Mouse (Mus musculus) MEL (cell line): ENCODE measurements at regions not wholly inside any gene's neighbourhood (a gene's known extent, or its start where the extent isn't known, plus 50 kb on each side); places are given as distances from the start of the nearest gene placed in this dataset.

Experiments used
- DNase-seq: peaks from one replicate; pipeline ENCODE4 v3.0.0; 2011; ENCODE audit warnings: low read depth, low spot score
- H3K27ac ChIP-seq: 2 replicates; pipeline ENCODE4 v1.5.1; 2012; ENCODE audit warnings: low read depth, mild to moderate bottlenecking, control low read depth, low read length, moderate library complexity; ENCODE audit not compliant: control insufficient read depth
- H3K27me3 ChIP-seq, 2 experiments: fragments of 150-350 bp in 1 of 2; sonication (generic) in 1 of 2; 2 replicates each; pipeline ENCODE4 v1.6.1; 2012; ENCODE audit warnings: low read length in 2 of 2, mild to moderate bottlenecking in 2 of 2, improper control_type of control experiment in 1 of 2, moderate library complexity in 1 of 2; ENCODE audit not compliant: insufficient read depth in 2 of 2, control insufficient read depth in 1 of 2
- H3K36me3 ChIP-seq, 2 experiments: 2 replicates each; pipeline ENCODE4 v1.6.1; 2012 to 2014; ENCODE audit warnings: low read length in 2 of 2, improper control_type of control experiment in 1 of 2, inconsistent platforms in 1 of 2, mild to moderate bottlenecking in 1 of 2; ENCODE audit not compliant: insufficient read depth in 2 of 2, control insufficient read depth in 1 of 2
- H3K4me1 ChIP-seq, 2 experiments: fragments of 150-350 bp in 1 of 2; sonication (generic) in 1 of 2; 2 replicates each; pipeline ENCODE4 v1.6.1; 2012; ENCODE audit warnings: low read length in 2 of 2, improper control_type of control experiment in 1 of 2, mild to moderate bottlenecking in 1 of 2; ENCODE audit not compliant: insufficient read depth in 2 of 2, control insufficient read depth in 1 of 2
- H3K4me3 ChIP-seq, 2 experiments: fragments of 150-350 bp in 1 of 2; sonication (generic) in 1 of 2; 2 replicates each; pipeline ENCODE4 v1.5.1; 2012; ENCODE audit warnings: low read depth in 2 of 2, low read length in 2 of 2, mild to moderate bottlenecking in 2 of 2, moderate library complexity in 2 of 2, control low read depth in 1 of 2, improper control_type of control experiment in 1 of 2; ENCODE audit not compliant: control insufficient read depth in 1 of 2, insufficient read depth in 1 of 2
- H3K79me2 ChIP-seq: 2 replicates; pipeline ENCODE4 v1.6.1; 2012; ENCODE audit warnings: mild to moderate bottlenecking, low read length, moderate library complexity; ENCODE audit not compliant: control insufficient read depth, poor library complexity, insufficient read depth
- H3K9ac ChIP-seq: 2 replicates; pipeline ENCODE4 v1.6.1; 2012; ENCODE audit warnings: low read depth, mild to moderate bottlenecking, control low read depth, low read length, moderate library complexity; ENCODE audit not compliant: control insufficient read depth, poor library complexity, severe bottlenecking
- H3K9me3 ChIP-seq: fragments of 150-350 bp; sonication (generic); replicated peaks from 2 replicates; pipeline ENCODE4 v1.6.1; 2012; ENCODE audit warnings: mild to moderate bottlenecking, low read length, improper control_type of control experiment, moderate library complexity; ENCODE audit not compliant: insufficient read depth
- CHD2 ChIP-seq: IDR thresholded peaks from 2 replicates; pipeline ENCODE4 v1.6.1; 2011; ENCODE audit warnings: low read length, improper control_type of control experiment
- CTCF ChIP-seq, 3 experiments: IDR thresholded peaks in 2 of 3; conservative IDR thresholded peaks in 1 of 3; 2 replicates each; pipeline ENCODE4 v1.5.1; 2011 to 2012; ENCODE audit warnings: low read length in 3 of 3, low read depth in 2 of 3, mild to moderate bottlenecking in 2 of 3, improper control_type of control experiment in 1 of 3, inconsistent platforms in 1 of 3, mixed read lengths in 1 of 3, moderate library complexity in 1 of 3; ENCODE audit not compliant: control insufficient read depth in 1 of 3, insufficient read depth in 1 of 3, poor library complexity in 1 of 3, severe bottlenecking in 1 of 3
- E2F4 ChIP-seq: IDR thresholded peaks from 2 replicates; pipeline ENCODE4 v1.6.1; 2011; ENCODE audit warnings: low read depth, low read length, improper control_type of control experiment, borderline replicate concordance
- EP300 ChIP-seq, 2 experiments: IDR thresholded peaks; 2 replicates each; pipeline ENCODE4 v1.6.1; 2011; ENCODE audit warnings: improper control_type of control experiment in 2 of 2, low read length in 2 of 2, low read depth in 1 of 2, mild to moderate bottlenecking in 1 of 2
- ETS1 ChIP-seq: IDR thresholded peaks from 2 replicates; pipeline ENCODE4 v1.6.1; 2012; ENCODE audit warnings: low read depth, mild to moderate bottlenecking, inconsistent platforms, low read length, improper control_type of control experiment, moderate library complexity
- GATA1 ChIP-seq: IDR thresholded peaks from 2 replicates; pipeline ENCODE4 v1.6.1; 2011; ENCODE audit warnings: low read depth, low read length, improper control_type of control experiment
- HCFC1 ChIP-seq: IDR thresholded peaks from 2 replicates; pipeline ENCODE4 v1.6.1; 2012; ENCODE audit warnings: low read depth, mild to moderate bottlenecking, inconsistent platforms, low read length, improper control_type of control experiment, moderate library complexity
- MAFK ChIP-seq: IDR thresholded peaks from 2 replicates; pipeline ENCODE4 v1.6.1; 2011; ENCODE audit warnings: low read depth, mild to moderate bottlenecking, low read length, improper control_type of control experiment, borderline replicate concordance
- MAX ChIP-seq: IDR thresholded peaks from 2 replicates; pipeline ENCODE4 v1.6.1; 2011; ENCODE audit warnings: low read length, improper control_type of control experiment
- MAZ ChIP-seq: IDR thresholded peaks from 2 replicates; pipeline ENCODE4 v1.6.1; 2012; ENCODE audit warnings: low read depth, mild to moderate bottlenecking, inconsistent platforms, low read length, improper control_type of control experiment
- MXI1 ChIP-seq: IDR thresholded peaks from 2 replicates; pipeline ENCODE4 v1.6.1; 2011; ENCODE audit warnings: mild to moderate bottlenecking, low read depth, low read length, improper control_type of control experiment
- MYB ChIP-seq: IDR thresholded peaks from 2 replicates; pipeline ENCODE4 v1.6.1; 2011; ENCODE audit warnings: mild to moderate bottlenecking, low read depth, low read length, improper control_type of control experiment
- NELFE ChIP-seq: IDR thresholded peaks from 2 replicates; pipeline ENCODE4 v1.6.1; 2011; ENCODE audit warnings: low read depth, low read length, improper control_type of control experiment
- POLR2A ChIP-seq, 2 experiments: IDR thresholded peaks; 2 replicates each; pipeline ENCODE4 v1.6.1; 2011 to 2012; ENCODE audit warnings: low read length in 2 of 2, mild to moderate bottlenecking in 2 of 2, control low read depth in 1 of 2, improper control_type of control experiment in 1 of 2, low read depth in 1 of 2, moderate library complexity in 1 of 2; ENCODE audit not compliant: control insufficient read depth in 1 of 2, insufficient read depth in 1 of 2, poor library complexity in 1 of 2
- POLR2AphosphoS2 ChIP-seq: IDR thresholded peaks from 2 replicates; pipeline ENCODE4 v1.6.1; 2011; ENCODE audit warnings: low read length, improper control_type of control experiment
- POLR2AphosphoS5 ChIP-seq: IDR thresholded peaks from 2 replicates; pipeline ENCODE4 v1.6.1; 2012; ENCODE audit warnings: low read depth, borderline replicate concordance, mild to moderate bottlenecking, inconsistent platforms, low read length, moderate library complexity, mixed read lengths
- RAD21 ChIP-seq: IDR thresholded peaks from 2 replicates; pipeline ENCODE4 v1.6.1; 2011; ENCODE audit warnings: mild to moderate bottlenecking, low read depth, low read length, improper control_type of control experiment
- SIN3A ChIP-seq: IDR thresholded peaks from 2 replicates; pipeline ENCODE4 v1.6.1; 2012; ENCODE audit warnings: low read length, improper control_type of control experiment, inconsistent platforms
- SMC3 ChIP-seq: IDR thresholded peaks from 2 replicates; pipeline ENCODE4 v1.6.1; 2011; ENCODE audit warnings: low read depth, low read length, improper control_type of control experiment
- TAL1 ChIP-seq: IDR thresholded peaks from 2 replicates; pipeline ENCODE4 v1.6.1; 2012; ENCODE audit warnings: mild to moderate bottlenecking, inconsistent platforms, low read length, moderate library complexity, mixed read lengths
- UBTF ChIP-seq: IDR thresholded peaks from 2 replicates; pipeline ENCODE4 v1.6.1; 2012; ENCODE audit warnings: low read depth, mild to moderate bottlenecking, inconsistent platforms, low read length, improper control_type of control experiment, moderate library complexity, borderline replicate concordance; ENCODE audit not compliant: insufficient read depth
- USF2 ChIP-seq, 2 experiments: IDR thresholded peaks; 2 replicates each; pipeline ENCODE4 v1.6.1; 2011 to 2012; ENCODE audit warnings: improper control_type of control experiment in 2 of 2, low read length in 2 of 2, borderline replicate concordance in 1 of 2, inconsistent platforms in 1 of 2, low read depth in 1 of 2, mild to moderate bottlenecking in 1 of 2; ENCODE audit not compliant: insufficient read depth in 1 of 2
- ZC3H11A ChIP-seq: IDR thresholded peaks from 2 replicates; pipeline ENCODE4 v1.6.1; 2012; ENCODE audit warnings: low read depth, mild to moderate bottlenecking, inconsistent platforms, low read length, improper control_type of control experiment
- ZKSCAN1 ChIP-seq: IDR thresholded peaks from 2 replicates; pipeline ENCODE4 v1.6.1; 2012; ENCODE audit warnings: low read depth, mild to moderate bottlenecking, inconsistent platforms, low read length, improper control_type of control experiment, moderate library complexity
- ZNF384 ChIP-seq: IDR thresholded peaks from 2 replicates; pipeline ENCODE4 v1.6.1; 2012; ENCODE audit warnings: low read depth, mild to moderate bottlenecking, inconsistent platforms, low read length, improper control_type of control experiment

- no peaks in the 10 kb centered on the region for H3K79me2 ChIP-seq
- no peak for DNase-seq
- peaks cover 0 to 4% of the 10 kb centered on the region in 2 experiments; a peak in 1 of 4 replicates for H3K4me1 ChIP-seq
- H3K27ac ChIP-seq: no peak overlapping the region
- no peak overlapping the region for H3K4me3 ChIP-seq
- no peaks in the 10 kb centered on the region for H3K9me3 ChIP-seq
- TF ChIP-seq ZC3H11A (no peak), MAX (no peak), HCFC1 (no peak), SMC3 (no peak)
- no peaks in the 10 kb centered on the region for H3K36me3 ChIP-seq
- no peaks in the 10 kb centered on the region; a peak in 2 of 4 replicates for H3K27me3 ChIP-seq
- no peak overlapping the region for H3K9ac ChIP-seq
These were observed 133.8 kb downstream of the Hmg20a start for GRCm38 (mm10) chr9:56552187-56552686.

- Histone ChIP-seq H3K27me3 (no peaks in the 10 kb centered on the region; a peak in 1 of 4 replicates), H3K4me1 (peaks cover 0 to 4% of the 10 kb centered on the region in 2 experiments; a peak in 1 of 4 replicates), H3K27ac (no peak overlapping the region)
- peak; percentile 63 for DNase-seq
- TF ChIP-seq CTCF (IDR thresholded peaks at IDR 0.05 in 2 of 3, conservative IDR thresholded peaks at IDR 0.05 in 1 of 3; ENCODE audit: control insufficient read depth in 1 of 3, insufficient read depth in 1 of 3, low read depth in 2 of 3, low read length in 3 of 3, poor library complexity in 1 of 3, severe bottlenecking in 1 of 3) (peak; percentile 82 to 94 (median 92)), CHD2 (no peak), POLR2AphosphoS5 (no peak), SIN3A (no peak), GATA1 (no peak), SMC3 (peak; percentile 94), ZKSCAN1 (no peak), POLR2A (IDR thresholded peaks at IDR 0.05; ENCODE audit: control insufficient read depth in 1 of 2, insufficient read depth in 1 of 2, low read depth in 1 of 2, low read length in 2 of 2, poor library complexity in 1 of 2) (no peak), ETS1 (no peak), RAD21 (peak; percentile 94), HCFC1 (no peak), ZNF384 (no peak), MAFK (no peak), ZC3H11A (peak; percentile 90), NELFE (no peak), MXI1 (no peak), MAZ (no peak), UBTF (no peak), EP300 (IDR thresholded peaks at IDR 0.05; ENCODE audit: low read depth in 1 of 2, low read length in 2 of 2) (no peak), TAL1 (no peak), USF2 (IDR thresholded peaks at IDR 0.05; ENCODE audit: borderline replicate concordance in 1 of 2, insufficient read depth in 1 of 2, low read depth in 1 of 2, low read length in 2 of 2) (no peak), POLR2AphosphoS2 (no peak), E2F4 (no peak), MYB (no peak)
- TF ChIP-seq, all 39 proteins: peak for 4
- no peaks in the 10 kb centered on the region for H3K79me2 ChIP-seq
- no peak overlapping the region for H3K4me3 ChIP-seq
- H3K9me3 ChIP-seq: no peaks in the 10 kb centered on the region
- no peak overlapping the region for H3K9ac ChIP-seq
- H3K36me3 ChIP-seq: no peaks in the 10 kb centered on the region
These were observed 134.4 kb downstream of the Hmg20a start for GRCm38 (mm10) chr9:56552766-56553165.
